Mouse (Mus musculus) liver, embryonic 15.5 days (tissue): ENCODE data around the gene Oxt. TPM values are rescaled to one million over a fixed set of nuclear protein-coding genes. Genes with fewer than 3 reads are reported as not detected.

ENCODE experiments used
- ATAC-seq: fragments of 200-750 bp; cut with Nextera tagmentation; 2 replicates; pipeline ENCODE4 v1.8.0; 2017; ENCODE audit warnings: moderate number of reproducible peaks, mild to moderate bottlenecking, moderate library complexity; ENCODE audit not compliant: insufficient read depth
- H3K27ac ChIP-seq: fragments of 300-500 bp; sonication (generic); replicated peaks from 2 replicates; pipeline ENCODE4 v1.5.1; 2015; ENCODE audit warnings: mild to moderate bottlenecking, inconsistent platforms
- H3K27me3 ChIP-seq: fragments of 300-500 bp; sonication (generic); 2 replicates; pipeline ENCODE4 v1.6.1; 2015; ENCODE audit warnings: mild to moderate bottlenecking, inconsistent platforms
- H3K36me3 ChIP-seq: fragments of 300-500 bp; sonication (generic); replicated peaks from 2 replicates; pipeline ENCODE4 v1.6.1; 2015; ENCODE audit warnings: moderate library complexity, mild to moderate bottlenecking, inconsistent platforms
- H3K4me1 ChIP-seq: fragments of 300-500 bp; sonication (generic); replicated peaks from 2 replicates; pipeline ENCODE4 v1.6.1; 2015; ENCODE audit warnings: inconsistent platforms
- H3K4me2 ChIP-seq: fragments of 300-500 bp; sonication (generic); 2 replicates; pipeline ENCODE4 v1.6.1; 2015; ENCODE audit warnings: moderate library complexity, mild to moderate bottlenecking, inconsistent platforms
- H3K4me3 ChIP-seq: fragments of 300-500 bp; sonication (generic); replicated peaks from 2 replicates; pipeline ENCODE4 v1.5.1; 2015; ENCODE audit warnings: mild to moderate bottlenecking, inconsistent platforms
- H3K9ac ChIP-seq: fragments of 300-500 bp; sonication (generic); 2 replicates; pipeline ENCODE4 v1.6.1; 2015; ENCODE audit warnings: moderate library complexity, mild to moderate bottlenecking, inconsistent platforms
- H3K9me3 ChIP-seq: fragments of 300-500 bp; sonication (generic); replicated peaks from 2 replicates; pipeline ENCODE4 v1.6.1; 2016; ENCODE audit warnings: inconsistent platforms
- WGBS: fragments of 180-500 bp; shearing (Covaris S2); methylation state at CpG from one replicate; pipeline ENCODE4 v1.1.7; 2015; ENCODE audit warnings: mixed read lengths; ENCODE audit not compliant: insufficient replicate concordance; 5-methylcytosine and 5-hydroxymethylcytosine counted together
- polyA plus RNA-seq: library from polyadenylated mRNA; unstranded; fragments of >200 nt; fragmentation: Nextera tagmentation; extraction: Ambion mirVana; gene quantifications from 2 replicates; pipeline ENCODE4 v1.2.1, GENCODE M21; 2015

The Oxt gene
- polyA plus RNA-seq, 1 experiment from 2014 or later: not detected

DNA sequence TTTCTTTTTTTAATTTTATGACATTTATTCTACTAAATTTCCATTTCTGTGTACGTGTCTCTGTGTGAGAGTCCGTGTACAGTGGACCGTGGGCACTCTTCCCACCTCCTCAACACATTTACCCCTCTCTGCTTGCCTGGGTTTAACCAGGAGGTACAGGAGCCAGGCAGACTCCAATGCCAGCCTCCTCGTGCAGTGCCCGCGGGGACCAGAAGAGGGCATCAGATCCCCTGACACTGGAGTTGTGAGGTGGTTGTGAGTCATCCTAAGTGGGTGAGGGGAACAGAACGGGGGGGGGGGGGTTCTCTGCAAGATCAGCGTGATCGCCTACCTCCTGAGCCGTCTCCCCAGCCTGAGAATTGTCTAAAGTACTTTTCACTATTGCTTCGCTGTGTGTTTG, 2.2 kb downstream of the Oxt start:
- Histone ChIP-seq H3K27me3 (peaks cover 95% of the 10 kb centered on the region), H3K9me3 (no peaks in the 10 kb centered on the region), H3K27ac (no peak overlapping the region), H3K9ac (no peak overlapping the region), H3K4me2 (no peak overlapping the region), H3K36me3 (no peaks in the 10 kb centered on the region), H3K4me1 (peaks cover 15% of the 10 kb centered on the region), H3K4me3 (no peak overlapping the region)
- ATAC-seq: no peak
- WGBS: 10% methylated on average over 11 of the region's 11 CpGs

DNA sequence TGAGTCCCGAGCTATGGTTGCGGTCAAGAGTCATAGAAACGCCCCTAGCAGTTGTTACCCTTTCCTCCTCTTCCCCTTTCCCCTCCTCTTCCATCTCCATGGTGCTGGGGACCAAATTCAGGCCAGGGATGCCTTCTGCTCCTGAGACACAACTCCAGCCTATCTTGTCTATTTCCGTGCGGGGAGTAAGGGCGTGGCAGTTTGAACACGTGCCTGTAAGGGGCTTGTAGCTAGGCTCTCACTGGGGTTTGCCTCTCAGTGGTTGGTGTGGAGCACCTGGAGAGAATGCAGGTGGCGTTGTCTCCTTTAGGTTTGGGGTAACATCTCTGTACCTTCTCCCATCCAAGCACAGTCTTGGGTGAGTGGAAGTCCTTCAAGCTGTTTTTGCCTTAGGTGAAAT, 3.8 kb downstream of the Oxt start:
- no peaks in the 10 kb centered on the region for H3K9me3 ChIP-seq
- H3K36me3 ChIP-seq: no peaks in the 10 kb centered on the region
- peaks cover 96% of the 10 kb centered on the region for H3K27me3 ChIP-seq
- H3K4me1 ChIP-seq: peaks cover 15% of the 10 kb centered on the region
- no peak for ATAC-seq
- H3K4me3 ChIP-seq: no peak overlapping the region
- WGBS: 5% methylated on average over 8 of the region's 8 CpGs
- no peak overlapping the region for H3K27ac ChIP-seq
- no peak overlapping the region for H3K9ac ChIP-seq
- H3K4me2 ChIP-seq: no peak overlapping the region

DNA sequence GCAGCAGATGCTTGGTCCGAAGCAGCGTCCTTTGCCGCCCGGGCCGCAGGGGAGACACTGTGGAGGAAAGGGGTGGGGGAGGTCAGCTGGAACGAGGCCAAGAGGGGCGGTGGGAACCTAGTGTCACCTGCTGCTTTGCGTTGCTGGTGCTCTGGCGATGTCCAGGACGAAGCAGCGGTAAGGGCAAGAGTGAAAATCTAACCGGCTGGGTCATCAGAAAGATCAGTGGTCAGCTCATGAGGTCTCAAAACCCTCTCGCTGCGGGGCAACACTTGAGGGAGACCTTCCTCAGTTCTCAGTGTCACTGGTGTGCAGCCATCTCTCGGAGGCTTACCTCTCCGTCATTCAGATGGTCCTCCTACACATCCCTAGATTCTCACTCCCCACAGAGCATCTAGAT, 5.2 kb downstream of the Oxt start:
- H3K27ac ChIP-seq: no peak overlapping the region
- H3K9me3 ChIP-seq: no peaks in the 10 kb centered on the region
- WGBS: 5% methylated on average over 16 of the region's 16 CpGs
- peaks cover 15% of the 10 kb centered on the region for H3K4me1 ChIP-seq
- H3K27me3 ChIP-seq: peaks cover 82% of the 10 kb centered on the region
- no peaks in the 10 kb centered on the region for H3K36me3 ChIP-seq
- ATAC-seq: no peak
- no peak overlapping the region for H3K4me3 ChIP-seq
- no peak overlapping the region for H3K4me2 ChIP-seq
- H3K9ac ChIP-seq: no peak overlapping the region

DNA sequence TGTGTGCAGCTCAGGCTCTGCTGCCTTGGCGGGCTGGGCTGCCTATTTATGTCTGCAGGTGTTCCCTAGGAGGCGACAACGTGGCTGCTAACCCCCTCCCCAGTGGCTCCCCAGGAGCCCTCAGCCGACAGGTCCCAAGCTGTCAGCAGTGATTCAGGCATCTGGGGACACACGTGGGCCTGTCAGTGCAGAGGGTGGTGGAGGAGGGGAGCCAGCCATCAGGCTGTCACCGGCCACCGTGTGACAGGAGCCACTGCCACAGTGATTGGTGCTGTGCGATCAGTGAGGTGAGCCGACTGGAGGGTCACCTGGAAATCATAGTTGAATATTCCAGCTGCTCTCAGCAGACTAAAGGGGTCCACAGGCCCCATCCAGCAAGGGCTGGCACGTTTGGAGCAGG, 6.6 kb downstream of the Oxt start, which contains the start of gene Avp:
Gene Avp, minus strand, starts transcription at position 3 of the 400 bp plus-strand sequence.
- Histone ChIP-seq H3K36me3 (no peaks in the 10 kb centered on the region), H3K4me1 (peaks cover 8% of the 10 kb centered on the region), H3K9ac (no peak within 1 kb of the TSS), H3K27ac (no peak within 1 kb of the TSS), H3K27me3 (peaks cover 68% of the 10 kb centered on the region), H3K4me2 (no peak within 1 kb of the TSS), H3K4me3 (no peak within 1 kb of the TSS), H3K9me3 (no peaks in the 10 kb centered on the region)
- ATAC-seq: no peak
- WGBS: 39% methylated on average over 10 of the region's 10 CpGs

- no peaks in the 10 kb centered on the region for H3K36me3 ChIP-seq
- H3K9ac ChIP-seq: no peak overlapping the region
- H3K9me3 ChIP-seq: no peaks in the 10 kb centered on the region
- H3K27ac ChIP-seq: no peak overlapping the region
- no peak for ATAC-seq
- H3K4me3 ChIP-seq: no peak overlapping the region
- 60% methylated on average over 10 of the region's 10 CpGs for WGBS
- peaks cover 4% of the 10 kb centered on the region for H3K4me1 ChIP-seq
- no peak overlapping the region for H3K4me2 ChIP-seq
- peaks cover 53% of the 10 kb centered on the region for H3K27me3 ChIP-seq
These were observed 8.1 kb downstream of the Oxt start for GRCm38 (mm10) chr2:130583902-130584560.

GRCm38 (mm10) chr2:130586016-130586415, 10.0 kb downstream of the Oxt start:
- H3K9me3 ChIP-seq: no peaks in the 10 kb centered on the region
- no peaks in the 10 kb centered on the region for H3K36me3 ChIP-seq
- no peak overlapping the region for H3K4me3 ChIP-seq
- no peaks in the 10 kb centered on the region for H3K4me1 ChIP-seq
- no peak for ATAC-seq
- peaks cover 34% of the 10 kb centered on the region for H3K27me3 ChIP-seq
- H3K27ac ChIP-seq: no peak overlapping the region
- WGBS: 59% methylated on average over 6 of the region's 6 CpGs
- no peak overlapping the region for H3K4me2 ChIP-seq
- no peak overlapping the region for H3K9ac ChIP-seq

DNA sequence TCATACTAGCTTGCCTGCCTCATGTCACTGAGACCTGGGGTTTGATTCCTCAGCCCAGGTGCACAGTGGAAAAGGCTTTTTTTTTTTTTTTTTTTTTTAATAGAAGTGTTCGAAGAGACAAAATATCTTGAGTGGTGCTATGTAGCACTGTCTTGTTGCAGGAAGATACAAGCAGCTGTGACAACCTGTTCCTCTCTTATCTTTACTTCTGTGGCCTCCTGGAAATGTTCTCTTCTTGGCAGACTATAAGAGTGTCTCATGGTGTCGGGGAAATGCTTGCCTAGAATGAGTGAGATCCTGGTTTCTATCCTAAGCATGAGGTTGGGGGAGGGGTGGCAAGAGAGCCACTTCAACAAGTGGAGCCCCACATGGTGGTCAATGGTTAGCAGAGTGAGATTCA, 12.4 kb downstream of the Oxt start:
- no peak for ATAC-seq
- Histone ChIP-seq H3K4me3 (no peak overlapping the region), H3K9me3 (no peaks in the 10 kb centered on the region), H3K27ac (no peak overlapping the region), H3K4me1 (no peaks in the 10 kb centered on the region), H3K36me3 (no peaks in the 10 kb centered on the region), H3K27me3 (peaks cover 10% of the 10 kb centered on the region; the same call in 1 of the 2 replicates), H3K9ac (no peak overlapping the region), H3K4me2 (no peak overlapping the region)
- 24% methylated on average over 2 of the region's 2 CpGs for WGBS

DNA sequence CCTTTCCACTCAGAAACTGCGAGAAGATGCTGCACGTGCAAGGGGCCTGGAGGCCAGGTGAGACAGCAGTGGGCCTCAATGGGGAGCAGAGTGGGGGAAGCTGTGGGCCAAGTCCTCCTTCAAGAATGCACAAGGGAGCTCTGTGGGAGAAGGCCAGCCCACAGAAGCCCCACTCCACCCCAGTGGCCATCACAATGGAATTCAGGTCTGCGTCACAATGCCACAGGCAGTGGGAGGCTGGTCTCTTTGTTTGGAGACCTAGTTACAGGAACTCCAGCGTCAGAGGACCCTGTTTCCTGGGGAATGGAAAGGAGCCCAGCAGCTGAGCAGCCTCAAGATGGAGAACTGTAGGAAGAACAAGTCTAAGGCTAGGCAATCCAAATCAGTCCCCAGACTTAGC, 13.2 kb downstream of the Oxt start:
- no peaks in the 10 kb centered on the region for H3K36me3 ChIP-seq
- H3K27ac ChIP-seq: no peak overlapping the region
- no peak overlapping the region for H3K4me2 ChIP-seq
- peaks cover 3% of the 10 kb centered on the region; the same call in 1 of the 2 replicates for H3K27me3 ChIP-seq
- no peak for ATAC-seq
- H3K4me3 ChIP-seq: no peak overlapping the region
- no peak overlapping the region for H3K9ac ChIP-seq
- WGBS: 66% methylated on average over 4 of the region's 4 CpGs
- H3K9me3 ChIP-seq: no peaks in the 10 kb centered on the region
- no peaks in the 10 kb centered on the region for H3K4me1 ChIP-seq

DNA sequence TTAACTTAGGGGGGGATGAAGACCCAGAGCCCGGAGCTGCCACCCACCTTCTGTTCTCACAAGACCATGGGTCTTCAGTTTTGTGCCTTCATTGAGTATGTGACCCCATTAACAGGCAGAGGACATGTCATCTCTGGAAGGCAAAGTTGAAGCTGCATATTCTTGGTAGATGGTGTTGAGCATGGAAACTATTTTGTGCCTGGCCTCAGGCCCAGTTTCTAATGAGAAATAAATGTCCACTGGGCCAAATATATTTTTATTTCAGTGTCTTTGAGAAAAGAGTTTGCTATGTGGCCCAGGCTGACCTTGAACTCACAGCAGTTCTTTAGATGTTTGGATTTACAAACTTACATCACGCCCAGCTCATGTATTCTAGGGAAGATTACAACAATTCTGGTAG, 13.8 kb downstream of the Oxt start:
- Histone ChIP-seq H3K4me1 (no peaks in the 10 kb centered on the region), H3K27me3 (no peaks in the 10 kb centered on the region), H3K4me3 (no peak overlapping the region), H3K9me3 (no peaks in the 10 kb centered on the region), H3K36me3 (peaks cover 3% of the 10 kb centered on the region; the same call in 1 of the 2 replicates), H3K4me2 (no peak overlapping the region), H3K9ac (no peak overlapping the region), H3K27ac (no peak overlapping the region)
- ATAC-seq: no peak
- WGBS: 82% methylated on average over 2 of the region's 2 CpGs

- Histone ChIP-seq H3K4me1 (0 out of 2 replicates have a peak, but pooled peaks cover under 1% of the 10 kb centered on the region), H3K36me3 (peaks cover 9% of the 10 kb centered on the region; the same call in 1 of the 2 replicates), H3K9ac (no peak overlapping the region), H3K27me3 (no peaks in the 10 kb centered on the region), H3K4me3 (no peak overlapping the region), H3K4me2 (no peak overlapping the region), H3K27ac (no peak overlapping the region), H3K9me3 (no peaks in the 10 kb centered on the region)
- 71% methylated on average over 2 of the region's 2 CpGs for WGBS
- ATAC-seq: no peak
These were observed 15.0 kb downstream of the Oxt start for GRCm38 (mm10) chr2:130591016-130591415.

- no peak overlapping the region for H3K4me2 ChIP-seq
- no peak overlapping the region for H3K9ac ChIP-seq
- ATAC-seq: no peak
- no peaks in the 10 kb centered on the region for H3K9me3 ChIP-seq
- no peaks in the 10 kb centered on the region for H3K27me3 ChIP-seq
- no peak overlapping the region for H3K27ac ChIP-seq
- H3K4me1 ChIP-seq: peaks cover 11% of the 10 kb centered on the region; the same call in 1 of the 2 replicates
- no peak overlapping the region for H3K4me3 ChIP-seq
- WGBS: 55% methylated on average over 1 of the region's 1 CpGs
- peaks cover 43% of the 10 kb centered on the region for H3K36me3 ChIP-seq
These were observed 19.6 kb downstream of the Oxt start for GRCm38 (mm10) chr2:130595596-130595995.

DNA sequence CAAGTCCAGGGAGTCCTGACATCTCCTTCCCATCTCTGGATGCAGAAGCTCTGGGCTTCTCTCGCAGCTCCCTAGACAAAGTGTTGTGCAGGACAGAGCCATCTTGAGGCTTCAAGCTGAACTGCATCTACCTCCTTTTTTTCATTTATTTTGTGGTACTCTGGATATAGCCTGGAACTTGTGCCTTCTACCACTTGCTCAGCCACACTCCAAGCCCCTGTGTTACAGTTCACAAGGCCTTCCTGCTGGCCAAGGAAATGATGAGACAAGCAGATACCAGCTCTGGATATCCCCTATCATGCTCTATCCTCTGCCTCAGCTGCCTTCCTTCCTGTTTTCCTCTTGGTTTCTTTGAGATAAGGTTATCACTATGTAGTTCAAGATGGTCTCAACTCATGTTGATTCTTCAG, 21.6 kb downstream of the Oxt start:
- Histone ChIP-seq H3K27ac (no peak overlapping the region), H3K9ac (no peak overlapping the region), H3K27me3 (no peaks in the 10 kb centered on the region), H3K9me3 (no peaks in the 10 kb centered on the region), H3K4me3 (no peak overlapping the region), H3K36me3 (peaks cover 58% of the 10 kb centered on the region), H3K4me1 (peaks cover 11% of the 10 kb centered on the region; the same call in 1 of the 2 replicates), H3K4me2 (no peak overlapping the region)
- no peak for ATAC-seq
- WGBS: 24% methylated on average over 1 of the region's 1 CpGs
